Mouse (Mus musculus): ENCODE measurements at regions not wholly inside any gene's neighbourhood (a gene's known extent, or its start where the extent isn't known, plus 50 kb on each side); places are given as distances from the start of the nearest gene placed in this dataset.

DNA sequence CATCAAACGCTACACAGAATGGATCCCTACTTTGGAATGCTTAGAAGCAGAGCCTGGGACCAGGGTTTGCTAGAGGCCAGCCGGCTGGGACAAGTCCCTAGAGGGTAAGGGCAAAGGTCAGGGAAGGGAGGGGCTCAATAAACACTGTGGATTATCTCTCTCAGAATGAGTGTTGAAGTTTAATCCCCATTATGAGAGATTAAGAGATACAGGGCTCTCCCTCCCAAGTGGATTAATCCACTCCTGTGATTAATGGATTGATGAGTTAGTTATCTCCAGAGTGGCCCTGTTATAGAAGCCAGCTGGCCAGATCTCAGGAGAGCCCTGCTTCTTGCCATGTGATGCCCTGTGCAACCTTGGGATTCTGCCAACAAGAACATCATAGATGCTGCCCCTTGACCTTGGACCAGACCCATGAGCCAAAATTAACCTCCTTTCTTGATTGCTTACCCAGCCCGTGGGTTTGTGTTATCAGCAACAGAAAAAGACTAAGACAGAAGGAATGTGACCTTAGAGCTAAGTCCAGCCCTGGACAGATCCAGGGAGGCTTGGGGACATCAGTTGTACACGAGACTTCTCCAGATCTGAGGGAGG lies 119.6 kb upstream of the Slc22a12 start:
- no peak overlapping the region for H3K4me2 ChIP-seq (replicated peaks)

DNA sequence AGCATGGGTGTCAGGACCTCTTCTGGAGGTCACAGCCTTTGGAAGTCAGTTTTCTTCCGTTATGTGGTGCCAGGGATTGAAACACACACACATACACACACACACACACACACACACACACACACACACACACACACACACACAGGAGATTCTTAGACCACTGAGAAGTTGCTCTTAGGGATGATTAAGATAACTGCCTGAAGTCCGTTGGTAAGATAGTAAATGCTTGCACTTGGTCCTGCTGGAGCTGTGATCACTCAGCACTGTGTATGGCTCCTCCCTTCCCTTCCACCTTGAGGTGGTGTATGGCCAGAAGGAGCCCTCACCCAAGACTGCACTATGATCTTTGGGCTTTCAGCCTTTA lies 118.7 kb upstream of the Slc22a12 start:
- H3K4me3 ChIP-seq, result no peak overlapping the region
- H3K27ac ChIP-seq, result no peak overlapping the region
- no peaks in the 10 kb centered on the region; the same call in 1 of the 2 replicates for H3K9me3 ChIP-seq
- 24% methylated on average over 2 of the region's 2 CpGs for WGBS
- no peaks in the 10 kb centered on the region for H3K36me3 ChIP-seq
- peaks cover 18% of the 10 kb centered on the region for H3K27me3 ChIP-seq
- no peak overlapping the region for H3K9ac ChIP-seq
- H3K4me1 ChIP-seq, result no peaks in the 10 kb centered on the region
- ATAC-seq (ENCODE audit: low FRiP score, low read depth), result no peak
- no peak overlapping the region for H3K4me2 ChIP-seq (replicated peaks)

More for the DNA sequence above, 119.6 kb upstream of the Slc22a12 start:
- Histone ChIP-seq H3K36me3 (no peaks in the 10 kb centered on the region), H3K4me1 (no peaks in the 10 kb centered on the region), H3K27me3 (peaks cover 18% of the 10 kb centered on the region), H3K27ac (no peak overlapping the region), H3K4me3 (no peak overlapping the region), H3K9me3 (no peaks in the 10 kb centered on the region; the same call in 1 of the 2 replicates), H3K9ac (no peak overlapping the region)
- ATAC-seq (ENCODE audit: low FRiP score, low read depth), result no peak
- 33% methylated on average over 4 of the region's 4 CpGs for WGBS

DNA sequence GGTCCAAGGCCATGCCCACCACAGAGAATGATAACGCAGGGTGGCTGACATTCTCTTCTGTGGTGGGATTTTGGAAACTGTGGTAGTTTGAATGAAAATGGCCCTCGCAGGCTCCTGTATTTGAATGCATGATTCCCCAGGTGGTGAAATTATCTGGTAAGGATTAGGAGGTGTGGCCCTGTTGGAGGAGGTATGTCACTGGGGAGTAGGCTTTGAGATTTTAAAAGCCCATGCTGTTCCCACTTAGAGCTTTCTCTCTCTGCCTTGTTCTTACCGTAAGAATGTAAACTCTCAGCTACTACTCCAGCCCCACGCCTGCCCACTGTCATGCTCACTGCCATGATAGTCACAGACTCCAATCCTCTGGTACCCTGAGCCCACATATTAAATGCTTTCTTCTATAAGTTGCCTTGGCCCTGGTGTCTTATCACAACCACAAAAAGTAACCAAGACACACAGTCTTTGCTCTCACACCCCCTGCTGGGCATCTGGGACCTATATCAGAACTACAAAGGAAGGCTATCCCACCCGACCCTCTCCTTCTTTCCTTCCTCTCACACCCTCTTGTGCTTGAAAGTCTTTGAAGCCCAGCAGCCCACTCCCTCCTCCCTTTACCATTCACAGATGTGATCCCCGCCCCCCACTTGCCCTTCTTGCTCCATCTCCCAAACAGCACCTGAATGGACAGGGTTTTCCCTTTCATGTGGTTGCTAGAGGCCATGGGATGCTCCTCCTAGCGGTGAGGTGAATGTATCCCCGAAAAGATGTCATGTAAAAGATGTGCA lies 118.1 kb upstream of the Slc22a12 start:
- no peaks in the 10 kb centered on the region for H3K4me1 ChIP-seq
- H3K27me3 ChIP-seq, result peaks cover 18% of the 10 kb centered on the region
- ATAC-seq (ENCODE audit: low FRiP score, low read depth), result no peak
- no peak overlapping the region for H3K4me3 ChIP-seq
- H3K27ac ChIP-seq, result no peak overlapping the region
- H3K9ac ChIP-seq, result no peak overlapping the region
- no peaks in the 10 kb centered on the region for H3K36me3 ChIP-seq
- H3K4me2 ChIP-seq (replicated peaks), result no peak overlapping the region
- H3K9me3 ChIP-seq, result no peaks in the 10 kb centered on the region; the same call in 1 of the 2 replicates
- WGBS, result 20% methylated on average over 8 of the region's 8 CpGs

DNA sequence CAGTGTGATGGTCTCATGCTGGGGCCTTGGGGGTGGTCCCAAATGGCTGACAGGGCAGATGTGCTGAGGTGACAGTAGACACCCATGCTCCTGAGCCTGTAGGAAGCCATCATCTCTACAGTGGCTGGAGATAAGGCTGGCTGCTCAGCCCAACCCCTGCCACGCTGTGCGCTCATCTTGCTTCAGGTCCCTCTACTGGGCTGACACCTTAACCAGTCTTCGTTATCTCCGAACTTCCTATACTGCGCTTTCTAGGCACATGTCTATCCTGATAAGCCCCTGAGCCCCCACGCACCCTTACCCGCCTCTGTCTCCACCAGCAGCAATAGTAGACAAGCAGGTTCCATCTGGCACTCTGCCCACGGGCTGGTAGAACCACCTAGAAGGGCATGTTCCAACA lies 117.3 kb upstream of the Slc22a12 start:
- Histone ChIP-seq H3K27ac (no peak overlapping the region), H3K36me3 (no peaks in the 10 kb centered on the region), H3K27me3 (peaks cover 18% of the 10 kb centered on the region), H3K9ac (no peak overlapping the region), H3K4me1 (no peaks in the 10 kb centered on the region), H3K4me2 (replicated peaks) (no peak overlapping the region), H3K9me3 (no peaks in the 10 kb centered on the region; the same call in 1 of the 2 replicates), H3K4me3 (no peak overlapping the region)
- no peak for ATAC-seq (ENCODE audit: low FRiP score, low read depth)
- 86% methylated on average over 8 of the region's 8 CpGs for WGBS

DNA sequence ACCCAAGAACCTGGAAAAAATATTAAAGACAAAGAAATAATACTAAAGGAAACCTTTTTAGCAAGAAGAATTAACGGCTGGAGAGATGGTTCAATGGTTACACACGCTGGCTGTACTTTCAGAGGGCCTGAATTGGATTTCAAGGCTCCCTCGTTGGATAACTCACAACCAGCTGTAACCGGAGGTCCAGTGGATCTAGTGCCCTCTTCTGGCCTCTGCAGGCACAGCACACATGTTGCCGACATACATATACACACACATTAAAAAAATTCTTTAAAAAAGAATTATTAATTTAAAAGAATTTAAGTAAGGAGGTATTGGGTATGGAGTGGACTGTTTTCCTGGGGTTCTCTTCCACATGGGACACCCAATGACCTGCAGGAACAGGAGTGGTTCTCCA lies 111.7 kb upstream of the Slc22a12 start:
- H3K36me3 ChIP-seq, result no peaks in the 10 kb centered on the region
- no peak overlapping the region for H3K27ac ChIP-seq
- H3K27me3 ChIP-seq, result no peaks in the 10 kb centered on the region
- H3K9ac ChIP-seq, result no peak overlapping the region
- no peak for ATAC-seq (ENCODE audit: low FRiP score, low read depth)
- no peaks in the 10 kb centered on the region for H3K4me1 ChIP-seq
- H3K9me3 ChIP-seq, result no peaks in the 10 kb centered on the region; the same call in 1 of the 2 replicates
- no peak overlapping the region for H3K4me3 ChIP-seq
- 89% methylated on average over 5 of the region's 5 CpGs for WGBS
- no peak overlapping the region for H3K4me2 ChIP-seq (replicated peaks)

DNA sequence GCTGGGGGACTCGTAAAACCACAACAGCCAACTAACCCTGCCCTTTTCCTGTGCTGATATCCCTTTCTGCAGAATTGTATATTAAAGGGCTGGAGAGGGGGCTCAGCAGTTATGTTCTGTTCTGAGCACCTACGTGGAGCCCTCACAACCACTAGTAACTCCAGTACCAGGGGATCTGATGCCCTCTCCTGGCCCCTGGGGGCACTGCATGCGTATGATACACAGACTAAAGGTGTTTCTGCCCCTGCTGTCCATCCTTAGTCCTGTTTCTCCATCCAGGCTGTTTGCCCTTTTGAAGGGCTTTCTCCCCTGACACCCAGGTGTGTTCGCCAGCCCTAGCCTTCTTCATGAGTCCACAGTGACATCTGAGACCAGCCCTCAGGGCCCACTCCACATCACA lies 109.9 kb upstream of the Slc22a12 start:
- ATAC-seq (ENCODE audit: low FRiP score, low read depth), result no peak
- no peaks in the 10 kb centered on the region; the same call in 1 of the 2 replicates for H3K9me3 ChIP-seq
- 76% methylated on average over 4 of the region's 4 CpGs for WGBS
- no peaks in the 10 kb centered on the region for H3K27me3 ChIP-seq
- H3K4me3 ChIP-seq, result no peak overlapping the region
- no peaks in the 10 kb centered on the region for H3K4me1 ChIP-seq
- H3K36me3 ChIP-seq, result no peaks in the 10 kb centered on the region
- H3K4me2 ChIP-seq (replicated peaks), result no peak overlapping the region
- H3K9ac ChIP-seq, result no peak overlapping the region
- H3K27ac ChIP-seq, result no peak overlapping the region

DNA sequence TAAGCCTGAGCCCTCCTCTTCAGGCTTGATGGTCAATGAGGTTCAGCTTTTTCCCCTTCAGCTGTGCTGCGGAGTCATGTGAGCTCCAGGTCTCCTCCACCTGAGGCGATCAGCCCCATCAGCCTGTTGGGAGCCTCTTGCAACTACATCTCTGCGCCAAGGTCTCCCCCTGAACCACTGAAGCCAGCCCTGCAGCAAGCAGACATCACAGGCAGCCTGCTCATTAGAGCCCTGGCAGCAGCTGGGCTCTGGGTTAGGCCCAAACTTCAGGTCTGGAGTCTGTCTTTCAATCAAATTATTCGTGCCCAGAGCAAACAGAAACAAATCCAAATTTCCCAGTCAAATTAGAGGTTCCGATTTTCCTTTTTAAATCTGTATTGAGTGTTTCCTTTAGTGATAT lies 108.4 kb upstream of the Slc22a12 start:
- Histone ChIP-seq H3K36me3 (no peaks in the 10 kb centered on the region), H3K4me1 (no peaks in the 10 kb centered on the region), H3K9ac (no peak overlapping the region), H3K9me3 (no peaks in the 10 kb centered on the region), H3K4me2 (replicated peaks) (no peak overlapping the region), H3K27ac (no peak overlapping the region), H3K27me3 (no peaks in the 10 kb centered on the region), H3K4me3 (no peak overlapping the region)
- WGBS, result 75% methylated on average over 5 of the region's 5 CpGs
- ATAC-seq (ENCODE audit: low FRiP score, low read depth), result no peak

DNA sequence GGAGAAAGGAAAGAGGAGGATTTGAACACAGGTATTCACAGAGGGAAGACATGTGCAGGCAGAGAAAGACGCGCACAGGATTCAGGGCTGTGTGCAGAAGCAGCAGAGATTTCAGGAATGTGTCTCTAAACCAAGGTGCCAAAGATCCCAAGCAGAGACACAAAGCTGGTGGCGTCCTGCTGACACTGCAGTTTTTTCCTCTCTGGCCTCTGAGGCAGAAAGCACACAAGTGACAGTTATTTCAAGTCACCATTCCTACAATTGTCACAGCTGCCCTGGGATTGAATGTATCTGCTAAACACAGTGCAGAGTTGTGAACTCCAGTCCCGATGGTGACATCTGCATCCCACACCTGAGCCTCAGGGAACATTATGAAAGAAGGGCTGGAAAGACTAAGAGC lies 107.1 kb upstream of the Slc22a12 start:
- Histone ChIP-seq H3K4me2 (replicated peaks) (no peak overlapping the region), H3K36me3 (no peaks in the 10 kb centered on the region), H3K4me1 (no peaks in the 10 kb centered on the region), H3K9ac (no peak overlapping the region), H3K4me3 (no peak overlapping the region), H3K9me3 (no peaks in the 10 kb centered on the region), H3K27me3 (no peaks in the 10 kb centered on the region), H3K27ac (no peak overlapping the region)
- ATAC-seq (ENCODE audit: low FRiP score, low read depth), result no peak
- 88% methylated on average over 4 of the region's 4 CpGs for WGBS

DNA sequence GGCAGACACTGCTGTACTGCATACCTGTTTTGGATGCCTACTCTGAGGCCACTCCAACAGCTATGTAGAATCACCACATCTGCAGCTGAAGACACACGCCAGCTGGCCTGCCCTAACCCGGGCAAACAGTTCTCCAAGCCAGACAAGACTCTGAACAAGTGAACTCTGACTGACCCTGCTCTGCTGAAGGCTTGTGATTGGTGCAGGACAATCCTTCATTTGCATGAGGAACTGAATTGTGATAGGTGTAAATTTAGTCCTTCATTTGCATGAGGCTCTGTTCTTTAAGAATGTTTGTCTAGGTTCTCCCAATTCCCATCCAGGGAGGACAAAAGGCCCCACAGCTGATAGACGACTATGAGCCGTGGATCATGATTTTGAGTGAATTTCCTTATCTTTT lies 104.9 kb upstream of the Slc22a12 start:
- no peaks in the 10 kb centered on the region for H3K36me3 ChIP-seq
- H3K27ac ChIP-seq, result no peak overlapping the region
- H3K9ac ChIP-seq, result no peak overlapping the region
- 86% methylated on average over 4 of the region's 4 CpGs for WGBS
- H3K27me3 ChIP-seq, result peaks cover 8% of the 10 kb centered on the region
- no peak overlapping the region for H3K4me3 ChIP-seq
- H3K4me2 ChIP-seq (replicated peaks), result no peak overlapping the region
- no peaks in the 10 kb centered on the region for H3K4me1 ChIP-seq
- no peaks in the 10 kb centered on the region for H3K9me3 ChIP-seq
- ATAC-seq (ENCODE audit: low FRiP score, low read depth), result no peak

DNA sequence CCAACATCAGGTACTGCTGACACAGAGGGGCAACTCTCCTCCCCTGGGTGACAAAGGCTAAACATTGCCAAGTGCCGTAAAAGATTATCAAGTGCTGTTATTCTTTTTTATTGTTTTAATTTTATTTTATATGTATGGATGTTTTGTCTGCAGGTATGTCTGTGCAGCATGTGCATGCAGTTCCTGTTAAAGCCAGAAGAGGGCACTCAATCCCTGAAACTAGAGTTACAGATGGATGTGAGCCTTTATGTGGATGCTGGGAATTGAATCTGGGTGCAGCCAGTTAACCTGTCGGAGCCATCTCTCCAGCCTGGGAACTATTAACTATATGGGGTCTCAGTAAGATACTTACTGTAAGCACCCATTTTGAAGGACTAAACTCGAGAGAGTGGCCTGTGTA lies 104.4 kb upstream of the Slc22a12 start:
- H3K27ac ChIP-seq, result no peak overlapping the region
- no peak overlapping the region for H3K4me3 ChIP-seq
- no peak overlapping the region for H3K9ac ChIP-seq
- no peak overlapping the region for H3K4me2 ChIP-seq (replicated peaks)
- ATAC-seq (ENCODE audit: low FRiP score, low read depth), result no peak
- no peaks in the 10 kb centered on the region for H3K9me3 ChIP-seq
- WGBS, result 84% methylated on average over 3 of the region's 3 CpGs
- no peaks in the 10 kb centered on the region for H3K36me3 ChIP-seq
- H3K27me3 ChIP-seq, result peaks cover 13% of the 10 kb centered on the region
- no peaks in the 10 kb centered on the region for H3K4me1 ChIP-seq

DNA sequence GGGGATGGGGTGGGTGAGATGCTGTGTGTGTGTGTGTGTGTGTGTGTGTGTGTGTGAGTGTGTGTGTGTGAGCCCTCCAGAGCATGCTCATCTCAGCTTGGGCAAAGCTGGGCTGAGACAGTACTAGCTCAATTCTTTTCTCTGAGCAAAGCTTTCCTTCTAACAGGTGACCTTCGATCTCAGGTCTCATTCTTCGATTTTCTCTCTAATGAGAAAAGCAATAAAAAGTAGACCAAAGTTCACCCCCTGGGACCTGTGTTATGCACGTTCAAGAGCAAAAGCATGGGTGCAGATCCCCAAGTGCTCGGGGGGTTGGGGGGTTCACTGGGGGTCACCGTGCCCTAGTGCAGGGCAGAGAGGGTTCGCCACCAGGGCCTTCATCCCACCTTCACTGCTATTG lies 103.1 kb upstream of the Slc22a12 start:
- H3K4me2 ChIP-seq (replicated peaks), result no peak overlapping the region
- 80% methylated on average over 6 of the region's 6 CpGs for WGBS
- H3K36me3 ChIP-seq, result no peaks in the 10 kb centered on the region

DNA sequence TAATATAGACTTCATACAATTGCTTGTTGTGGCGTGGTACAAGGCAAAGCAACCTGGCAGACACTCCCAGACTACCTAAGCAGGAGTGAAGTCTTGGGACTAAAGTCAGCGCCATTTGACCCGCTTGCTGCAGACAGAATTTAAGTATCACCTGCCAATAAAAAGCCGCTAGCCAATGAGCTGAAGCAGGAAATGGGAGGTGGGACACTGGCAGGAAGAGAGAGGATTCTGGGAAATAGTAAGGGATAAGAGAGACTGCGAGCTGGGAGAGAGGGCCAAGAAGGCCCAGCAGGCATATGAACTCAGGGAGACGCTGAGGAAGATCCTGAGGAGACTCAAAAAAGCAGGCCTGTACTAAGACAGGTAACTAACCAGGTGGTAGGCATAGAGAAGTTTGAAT lies 102.0 kb upstream of the Slc22a12 start:
- 85% methylated on average over 6 of the region's 6 CpGs for WGBS
- H3K9me3 ChIP-seq, result no peaks in the 10 kb centered on the region
- no peaks in the 10 kb centered on the region for H3K4me1 ChIP-seq
- H3K9ac ChIP-seq, result no peak overlapping the region
- H3K27ac ChIP-seq, result no peak overlapping the region
- ATAC-seq (ENCODE audit: low FRiP score, low read depth), result no peak
- H3K4me2 ChIP-seq (replicated peaks), result no peak overlapping the region
- peaks cover 33% of the 10 kb centered on the region for H3K27me3 ChIP-seq
- H3K36me3 ChIP-seq, result no peaks in the 10 kb centered on the region
- no peak overlapping the region for H3K4me3 ChIP-seq

More for the DNA sequence above, 103.1 kb upstream of the Slc22a12 start:
- H3K9ac ChIP-seq, result no peak overlapping the region
- peaks cover 24% of the 10 kb centered on the region for H3K27me3 ChIP-seq
- H3K4me3 ChIP-seq, result no peak overlapping the region
- no peak overlapping the region for H3K27ac ChIP-seq
- no peak for ATAC-seq (ENCODE audit: low FRiP score, low read depth)
- H3K9me3 ChIP-seq, result no peaks in the 10 kb centered on the region
- no peaks in the 10 kb centered on the region for H3K4me1 ChIP-seq

DNA sequence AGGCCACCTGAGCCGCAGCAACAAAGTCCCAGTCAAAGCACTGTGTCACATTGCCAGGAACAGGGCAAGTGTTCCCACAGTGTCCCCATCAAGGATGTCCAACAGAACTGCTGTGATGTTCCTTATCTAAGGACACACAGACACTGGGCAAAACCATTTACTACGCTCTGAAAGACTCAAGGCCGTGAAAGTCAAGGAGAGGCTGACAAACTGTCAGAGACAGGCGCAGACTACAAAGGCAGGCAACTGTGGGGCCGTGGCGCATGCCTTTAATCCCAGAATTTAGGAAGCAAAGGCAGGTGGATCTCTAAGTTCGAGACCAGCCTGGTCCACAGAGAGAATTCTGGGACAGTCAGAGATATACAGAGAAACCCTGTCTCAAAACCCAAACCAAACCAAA lies 96.8 kb upstream of the Slc22a12 start:
- Histone ChIP-seq H3K9ac (no peak overlapping the region), H3K4me3 (no peak overlapping the region), H3K4me1 (0 out of 2 replicates have a peak, but pooled peaks cover 4% of the 10 kb centered on the region), H3K36me3 (no peaks in the 10 kb centered on the region), H3K27ac (no peak overlapping the region), H3K27me3 (peaks cover 39% of the 10 kb centered on the region), H3K9me3 (no peaks in the 10 kb centered on the region; the same call in 1 of the 2 replicates), H3K4me2 (replicated peaks) (no peak overlapping the region)
- ATAC-seq (ENCODE audit: low FRiP score, low read depth), result no peak
- WGBS, result 64% methylated on average over 7 of the region's 7 CpGs

All from limb, embryonic 13.5 days (tissue).